Mouse (Mus musculus): ENCODE data around the gene Adamts9. TPM values are rescaled to one million over a fixed set of nuclear protein-coding genes. Genes with fewer than 3 reads are reported as not detected.

Gene Adamts9
- polyA plus RNA-seq, 1 experiment from 2014 or later = 1.3 TPM

DNA sequence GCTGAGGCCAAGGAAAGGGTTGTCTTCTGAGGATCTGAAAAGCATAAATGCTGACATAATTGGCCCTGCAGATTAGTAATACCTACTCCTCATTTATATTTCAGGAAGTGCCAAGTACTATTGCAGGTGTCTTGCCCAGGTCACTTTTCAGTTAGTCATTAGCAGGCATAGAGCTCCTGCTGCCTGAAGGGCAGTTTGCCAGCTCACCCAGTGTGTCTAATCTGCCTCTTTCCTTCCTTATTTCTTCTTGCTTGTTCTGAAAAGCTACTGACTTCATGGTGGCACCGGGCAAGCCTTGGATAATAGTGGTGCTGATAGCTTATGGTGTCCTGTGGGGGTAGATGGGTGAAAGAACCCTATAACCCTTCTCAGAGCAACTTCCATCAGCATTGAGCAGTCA lies 206.2 kb downstream of the Adamts9 start:
- H3K27me3 ChIP-seq (replicated peaks; ENCODE audit: control insufficient read depth, insufficient read depth, low read length) = no peaks in the 10 kb centered on the region
- no peak overlapping the region for H3K27ac ChIP-seq (ENCODE audit: low read length)
- no peak overlapping the region for H3K4me3 ChIP-seq (replicated peaks; ENCODE audit: low read length)
- no peaks in the 10 kb centered on the region for H3K4me1 ChIP-seq (replicated peaks; ENCODE audit: control insufficient read depth, insufficient read depth, low read length)
- ATAC-seq = no peak
- no peaks in the 10 kb centered on the region for H3K36me3 ChIP-seq (ENCODE audit: control insufficient read depth, insufficient read depth)
- H3K9ac ChIP-seq (replicated peaks; ENCODE audit: low read depth, low read length) = no peak overlapping the region
- WGBS = 59% methylated on average over 1 of the region's 1 CpGs
- no peak overlapping the region for H3K4me2 ChIP-seq (ENCODE audit: low read length)
- H3K9me3 ChIP-seq (ENCODE audit: control insufficient read depth, low read length) = peaks cover 5% of the 10 kb centered on the region

DNA sequence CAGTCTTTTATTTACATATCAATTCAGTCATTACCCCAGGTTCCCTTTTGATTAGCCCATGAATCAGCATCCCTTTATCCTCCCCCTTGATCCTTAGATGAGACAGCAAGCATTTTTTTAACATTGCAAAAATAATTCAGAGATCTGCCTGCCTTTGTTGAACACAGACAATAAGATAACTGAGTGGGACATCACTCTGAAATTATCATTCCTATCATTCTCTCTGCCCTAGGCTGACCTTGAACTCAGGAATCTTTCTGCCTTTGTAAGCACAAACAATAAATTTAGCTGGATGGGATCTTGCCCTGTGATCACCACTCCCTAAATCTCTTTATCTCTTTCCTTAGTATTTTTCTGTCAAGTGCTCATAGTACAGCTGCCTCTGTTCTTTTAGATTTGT lies 209.6 kb downstream of the Adamts9 start:
- H3K4me1 ChIP-seq (replicated peaks; ENCODE audit: control insufficient read depth, insufficient read depth, low read length) = no peaks in the 10 kb centered on the region
- no peak overlapping the region for H3K27ac ChIP-seq (ENCODE audit: low read length)
- no peak for ATAC-seq
- H3K27me3 ChIP-seq (replicated peaks; ENCODE audit: control insufficient read depth, insufficient read depth, low read length) = no peaks in the 10 kb centered on the region
- peaks cover 5% of the 10 kb centered on the region for H3K9me3 ChIP-seq (ENCODE audit: control insufficient read depth, low read length)
- H3K36me3 ChIP-seq (ENCODE audit: control insufficient read depth, insufficient read depth) = no peaks in the 10 kb centered on the region
- H3K9ac ChIP-seq (replicated peaks; ENCODE audit: low read depth, low read length) = no peak overlapping the region
- H3K4me2 ChIP-seq (ENCODE audit: low read length) = no peak overlapping the region
- H3K4me3 ChIP-seq (replicated peaks; ENCODE audit: low read length) = no peak overlapping the region

DNA sequence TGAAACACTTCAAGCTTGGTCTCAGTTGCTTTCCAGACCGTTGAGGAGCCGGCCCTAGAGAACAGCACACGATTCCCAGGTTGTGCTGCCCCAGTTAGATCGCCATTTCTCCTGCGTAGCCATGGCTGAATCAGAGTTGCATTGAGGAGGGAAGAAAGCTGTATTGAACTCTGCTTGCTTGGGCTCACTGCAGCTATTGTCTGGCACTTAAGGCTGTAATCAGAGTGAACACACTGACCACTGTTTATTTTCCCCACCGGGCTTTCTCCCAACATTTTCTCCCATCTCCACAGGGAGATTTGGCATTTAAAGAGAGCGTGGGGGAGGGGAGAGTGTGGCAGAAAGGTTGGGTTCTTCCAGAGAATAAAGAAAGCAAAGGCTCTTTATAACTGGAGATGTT lies 214.8 kb downstream of the Adamts9 start:
- Histone ChIP-seq H3K27me3 (replicated peaks; ENCODE audit: control insufficient read depth, insufficient read depth, low read length) (no peaks in the 10 kb centered on the region), H3K27ac (ENCODE audit: low read length) (peak overlapping the region; percentile 45), H3K9me3 (ENCODE audit: control insufficient read depth, low read length) (peaks cover 3% of the 10 kb centered on the region; the same call in 1 of the 2 replicates), H3K4me3 (replicated peaks; ENCODE audit: low read length) (no peak overlapping the region), H3K4me1 (replicated peaks; ENCODE audit: control insufficient read depth, insufficient read depth, low read length) (peaks cover 17% of the 10 kb centered on the region), H3K9ac (replicated peaks; ENCODE audit: low read depth, low read length) (no peak overlapping the region), H3K36me3 (ENCODE audit: control insufficient read depth, insufficient read depth) (no peaks in the 10 kb centered on the region), H3K4me2 (ENCODE audit: low read length) (peak overlapping the region; percentile 13; the same call in 1 of the 2 replicates)
- ATAC-seq = peak; percentile 34; the same call in 1 of the 2 replicates
- 30% methylated on average over 7 of the region's 7 CpGs for WGBS

GRCm38 (mm10) chr6:92728084-92728483 lies 215.2 kb downstream of the Adamts9 start:
- Histone ChIP-seq H3K9me3 (ENCODE audit: control insufficient read depth, low read length) (peaks cover under 1% of the 10 kb centered on the region; the same call in 1 of the 2 replicates), H3K4me2 (ENCODE audit: low read length) (peak overlapping the region; percentile 13; the same call in 1 of the 2 replicates), H3K27ac (ENCODE audit: low read length) (peak overlapping the region; percentile 45), H3K4me1 (replicated peaks; ENCODE audit: control insufficient read depth, insufficient read depth, low read length) (peaks cover 17% of the 10 kb centered on the region), H3K36me3 (ENCODE audit: control insufficient read depth, insufficient read depth) (no peaks in the 10 kb centered on the region), H3K9ac (replicated peaks; ENCODE audit: low read depth, low read length) (no peak overlapping the region), H3K4me3 (replicated peaks; ENCODE audit: low read length) (no peak overlapping the region), H3K27me3 (replicated peaks; ENCODE audit: control insufficient read depth, insufficient read depth, low read length) (no peaks in the 10 kb centered on the region)
- ATAC-seq = peak; percentile 61
- WGBS = 2% methylated on average over 10 of the region's 10 CpGs

DNA sequence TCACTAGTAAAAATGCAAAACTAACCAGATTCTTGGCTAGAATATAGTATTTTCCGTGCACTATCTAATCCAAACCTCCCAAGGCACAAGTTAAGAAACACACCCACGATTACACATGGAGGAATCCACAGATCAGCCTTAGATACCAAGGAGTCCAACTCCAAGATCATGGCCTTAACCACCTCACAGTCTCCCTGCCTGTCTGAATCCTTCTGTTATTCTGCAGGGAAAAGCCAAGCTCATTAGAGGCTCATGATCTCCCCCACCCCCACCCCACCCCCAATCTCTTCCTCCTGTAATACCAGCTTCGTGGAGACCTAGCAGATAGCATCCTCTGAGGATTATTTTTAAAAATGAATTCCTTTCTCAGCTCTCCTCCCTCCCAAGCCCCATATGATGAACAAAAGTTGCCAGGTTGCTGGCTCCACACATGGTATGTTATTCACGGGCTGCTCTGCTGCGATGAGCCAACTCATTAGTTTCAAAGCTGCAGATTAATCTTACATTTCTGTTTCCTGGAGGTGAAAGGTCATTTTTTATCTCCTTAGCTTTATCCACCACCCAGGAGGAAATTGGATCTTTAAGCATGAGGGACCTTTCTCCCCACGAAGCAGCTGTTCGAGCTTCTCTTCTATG lies 215.8 kb downstream of the Adamts9 start:
- no peaks in the 10 kb centered on the region for H3K9me3 ChIP-seq (ENCODE audit: control insufficient read depth, low read length)
- no peak overlapping the region for H3K4me3 ChIP-seq (replicated peaks; ENCODE audit: low read length)
- H3K27me3 ChIP-seq (replicated peaks; ENCODE audit: control insufficient read depth, insufficient read depth, low read length) = no peaks in the 10 kb centered on the region
- 8% methylated on average over 7 of the region's 7 CpGs for WGBS
- no peak overlapping the region for H3K4me2 ChIP-seq (ENCODE audit: low read length)
- no peak overlapping the region for H3K9ac ChIP-seq (replicated peaks; ENCODE audit: low read depth, low read length)
- peak overlapping the region; percentile 16 for H3K27ac ChIP-seq (ENCODE audit: low read length)
- H3K4me1 ChIP-seq (replicated peaks; ENCODE audit: control insufficient read depth, insufficient read depth, low read length) = peaks cover 17% of the 10 kb centered on the region
- no peaks in the 10 kb centered on the region for H3K36me3 ChIP-seq (ENCODE audit: control insufficient read depth, insufficient read depth)
- ATAC-seq = peak; percentile 57

GRCm38 (mm10) chr6:92726121-92726520 lies 217.2 kb downstream of the Adamts9 start:
- Histone ChIP-seq H3K9ac (replicated peaks; ENCODE audit: low read depth, low read length) (no peak overlapping the region), H3K4me1 (replicated peaks; ENCODE audit: control insufficient read depth, insufficient read depth, low read length) (peaks cover 17% of the 10 kb centered on the region), H3K36me3 (ENCODE audit: control insufficient read depth, insufficient read depth) (no peaks in the 10 kb centered on the region), H3K9me3 (ENCODE audit: control insufficient read depth, low read length) (no peaks in the 10 kb centered on the region), H3K4me3 (replicated peaks; ENCODE audit: low read length) (no peak overlapping the region), H3K4me2 (ENCODE audit: low read length) (no peak overlapping the region), H3K27ac (ENCODE audit: low read length) (no peak overlapping the region), H3K27me3 (replicated peaks; ENCODE audit: control insufficient read depth, insufficient read depth, low read length) (no peaks in the 10 kb centered on the region)
- no peak for ATAC-seq
- 82% methylated on average over 5 of the region's 5 CpGs for WGBS

DNA sequence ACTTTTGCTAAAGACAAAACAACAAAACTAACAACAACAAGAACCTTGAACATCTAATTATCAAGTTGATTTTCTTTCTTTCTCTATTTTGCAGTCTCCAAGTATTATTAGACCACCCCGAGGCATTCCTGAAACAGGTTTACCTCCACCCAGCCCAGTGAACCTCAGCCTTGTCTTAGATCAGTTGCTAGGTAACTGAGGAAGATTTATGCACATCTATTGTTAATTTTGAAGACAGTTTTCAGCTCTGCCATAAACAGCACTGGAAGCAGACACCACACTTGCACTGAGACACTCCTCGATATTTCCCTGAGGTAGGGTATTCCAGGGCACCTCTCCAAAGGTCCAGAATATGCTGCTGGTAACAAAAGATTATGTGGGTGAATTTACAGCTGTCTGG lies 218.9 kb downstream of the Adamts9 start:
- WGBS = 49% methylated on average over 2 of the region's 2 CpGs
- H3K4me3 ChIP-seq (replicated peaks; ENCODE audit: low read length) = no peak overlapping the region
- no peaks in the 10 kb centered on the region for H3K36me3 ChIP-seq (ENCODE audit: control insufficient read depth, insufficient read depth)
- no peaks in the 10 kb centered on the region for H3K27me3 ChIP-seq (replicated peaks; ENCODE audit: control insufficient read depth, insufficient read depth, low read length)
- no peak overlapping the region for H3K4me2 ChIP-seq (ENCODE audit: low read length)
- peaks cover 17% of the 10 kb centered on the region for H3K4me1 ChIP-seq (replicated peaks; ENCODE audit: control insufficient read depth, insufficient read depth, low read length)
- peak overlapping the region; percentile 11; the same call in 1 of the 2 replicates for H3K27ac ChIP-seq (ENCODE audit: low read length)
- no peaks in the 10 kb centered on the region for H3K9me3 ChIP-seq (ENCODE audit: control insufficient read depth, low read length)
- H3K9ac ChIP-seq (replicated peaks; ENCODE audit: low read depth, low read length) = no peak overlapping the region
- ATAC-seq = peak; percentile 61; the same call in 1 of the 2 replicates

Other genes with a start within 250 kb of the Adamts9 start
- gene Prickle2, start 237.3 kb downstream of the Adamts9 start, polyA plus RNA-seq (2015; fragmentation: Nextera tagmentation; extraction: Ambion mirVana) = 9.0 and 11.9 TPM in 2 replicates
- gene A730049H05Rik, start 127.0 kb downstream of the Adamts9 start, polyA plus RNA-seq (2015; fragmentation: Nextera tagmentation; extraction: Ambion mirVana) = 0.19 TPM in 1 of 2 replicates, not detected in the other
- gene Gm15737, start 74.1 kb downstream of the Adamts9 start, polyA plus RNA-seq (2015; fragmentation: Nextera tagmentation; extraction: Ambion mirVana) = not detected in 2 replicates